Mouse (Mus musculus) kidney, postnatal 0 days (tissue): Measurements from ENCODE around the gene Gas2l1. TPM values are rescaled to one million over a fixed set of nuclear protein-coding genes. Genes with fewer than 3 reads are reported as not detected.
"Not testable (repeated sequence)": the region's sequence is repeated elsewhere in the genome, so short reads cannot be mapped to it uniquely, and the experiment has no call there.

Experiments
- ATAC-seq: fragments of 200-750 bp; cut with Nextera tagmentation; replicated peaks from 2 replicates; pipeline ENCODE4 v1.8.0; 2017; ENCODE audit warnings: low read depth, moderate number of reproducible peaks, moderate TSS enrichment, moderate library complexity; ENCODE audit not compliant: low FRiP score
- DNase-seq: peaks from one replicate; pipeline ENCODE4 v3.0.0-alpha.2; 2016; ENCODE audit warnings: low spot score
- H3K27ac ChIP-seq: fragments of 300-500 bp; sonication (generic); 2 replicates; pipeline ENCODE4 v1.5.1; 2014; ENCODE audit warnings: mild to moderate bottlenecking
- H3K27me3 ChIP-seq: fragments of 300-500 bp; sonication (generic); 2 replicates; pipeline ENCODE4 v1.6.1; 2014; ENCODE audit warnings: low read length, mixed read lengths; ENCODE audit not compliant: insufficient read depth
- H3K36me3 ChIP-seq: fragments of 300-500 bp; sonication (generic); 2 replicates; pipeline ENCODE4 v1.6.1; 2014; ENCODE audit warnings: low read length, mixed read lengths; ENCODE audit not compliant: insufficient read depth
- H3K4me1 ChIP-seq: fragments of 300-500 bp; sonication (generic); replicated peaks from 2 replicates; pipeline ENCODE4 v1.6.1; 2014; ENCODE audit warnings: antibody characterized with exemption, low read length, mixed read lengths; ENCODE audit not compliant: insufficient read depth
- H3K4me2 ChIP-seq: fragments of 300-500 bp; sonication (generic); 2 replicates; pipeline ENCODE4 v1.6.1; 2014; ENCODE audit warnings: mild to moderate bottlenecking, low read length, moderate library complexity, mixed read lengths
- H3K4me3 ChIP-seq: fragments of 300-500 bp; sonication (generic); replicated peaks from 2 replicates; pipeline ENCODE4 v1.5.1; 2014; ENCODE audit warnings: low read depth, low read length
- H3K9ac ChIP-seq: fragments of 300-500 bp; sonication (generic); 2 replicates; pipeline ENCODE4 v1.6.1; 2014; ENCODE audit warnings: low read depth, low read length
- H3K9me3 ChIP-seq: fragments of 300-500 bp; sonication (generic); replicated peaks from 2 replicates; pipeline ENCODE4 v1.6.1; 2016; ENCODE audit warnings: low read length, inconsistent platforms, mixed read lengths
- CTCF ChIP-seq: IDR thresholded peaks from 2 replicates; pipeline ENCODE4 v1.5.1; 2016; ENCODE audit warnings: antibody characterized with exemption, low read depth, mild to moderate bottlenecking, moderate library complexity
- WGBS: fragments of 180-500 bp; shearing (Covaris S2); extraction: QIAGEN DNeasy Blood & Tissue Kit; methylation state at CpG from one replicate; pipeline ENCODE4 v1.1.7; 2014; 5-methylcytosine and 5-hydroxymethylcytosine counted together
- polyA plus RNA-seq: library from polyadenylated mRNA; unstranded; fragments of >200 nt; fragmentation: Nextera tagmentation; extraction: Ambion mirVana; gene quantifications from 2 replicates; pipeline ENCODE4 v1.2.1, GENCODE M21; 2015

Gene Gas2l1
- polyA plus RNA-seq, 1 experiment from 2014 or later: 30.3 TPM

DNA sequence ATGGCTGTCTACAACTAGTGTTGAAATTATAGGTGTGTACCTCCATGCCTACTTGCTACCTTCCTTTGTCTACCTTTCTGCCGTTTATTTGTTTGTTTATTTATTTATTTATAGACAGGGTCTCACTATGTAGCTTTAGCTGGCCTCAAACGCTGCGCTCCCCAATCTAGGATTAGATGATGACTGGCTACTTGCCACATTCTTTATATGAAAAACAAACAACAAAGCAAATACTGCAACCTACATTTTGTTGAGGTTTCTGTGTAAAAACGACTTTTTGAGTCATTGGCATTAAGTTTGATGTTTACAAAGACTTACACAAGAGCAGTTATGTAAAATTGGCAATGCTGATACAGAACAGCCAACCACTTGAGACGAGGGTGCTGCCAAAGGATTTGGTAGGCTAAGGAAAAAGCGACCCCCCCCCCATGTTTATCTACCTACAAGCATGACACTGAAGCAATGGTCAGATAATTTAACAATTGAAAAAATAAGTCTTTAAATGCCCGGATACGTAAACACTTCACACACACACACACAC, 31.4 kb upstream of the Gas2l1 start:
- Histone ChIP-seq H3K4me3 (peak overlapping the region; percentile 98), H3K4me2 (peak overlapping the region; percentile 90), H3K27ac (no peak overlapping the region), H3K4me1 (peaks cover 13% of the 10 kb centered on the region), H3K9ac (no peak overlapping the region), H3K9me3 (no peaks in the 10 kb centered on the region), H3K36me3 (peaks cover 11% of the 10 kb centered on the region; the same call in 1 of the 2 replicates), H3K27me3 (no peaks in the 10 kb centered on the region)
- no peak for TF ChIP-seq CTCF
- no peak for ATAC-seq
- no peak for DNase-seq
- 43% methylated on average over 8 of the region's 8 CpGs for WGBS

DNA sequence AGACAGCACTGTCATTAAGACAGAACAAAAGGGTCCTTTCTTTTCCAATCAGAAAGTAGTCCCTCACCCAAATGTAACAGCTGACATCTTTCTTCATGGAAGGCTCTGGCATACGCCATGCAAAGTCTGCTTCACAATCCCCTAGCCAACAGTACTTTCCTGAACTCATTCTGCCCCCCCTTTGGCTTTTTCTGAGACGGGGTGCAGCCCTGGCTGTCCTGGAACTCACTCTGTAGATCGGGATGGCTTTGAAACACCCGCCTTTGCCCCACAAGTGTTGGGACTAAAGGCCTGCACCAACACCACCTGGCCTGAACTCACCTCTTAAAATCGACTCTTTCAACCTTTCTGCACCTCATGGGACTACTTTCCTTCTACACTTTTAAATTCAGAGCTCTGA, 30.8 kb upstream of the Gas2l1 start:
- ATAC-seq: no peak
- Histone ChIP-seq H3K27ac (no peak overlapping the region), H3K4me3 (no peak overlapping the region)

DNA sequence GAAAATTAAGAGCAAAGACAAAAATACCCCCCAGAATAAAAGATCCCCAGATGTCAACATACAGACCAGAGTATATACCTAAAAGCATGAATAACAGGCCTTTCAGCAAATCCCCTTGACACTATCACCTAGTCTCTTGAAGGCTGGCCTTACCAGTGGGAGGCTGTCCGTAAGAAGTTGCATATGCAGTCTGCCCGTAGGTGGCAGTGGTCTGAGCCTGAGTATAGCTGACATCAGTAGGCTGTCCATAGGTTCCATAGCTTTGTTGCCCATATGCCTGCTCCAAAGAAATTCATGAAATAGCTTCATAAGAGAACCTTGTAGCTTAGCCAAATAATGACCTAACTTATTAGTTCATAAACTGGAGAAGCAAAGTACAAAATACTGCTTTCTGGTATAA, 26.6 kb upstream of the Gas2l1 start:
- ATAC-seq (no peak), DNase-seq (peak; percentile 60)
- H3K9me3 ChIP-seq: no peaks in the 10 kb centered on the region
- peaks cover 48% of the 10 kb centered on the region for H3K36me3 ChIP-seq
- H3K4me2 ChIP-seq: no peak overlapping the region
- 34% methylated on average over 2 of the region's 2 CpGs for WGBS
- H3K4me3 ChIP-seq: no peak overlapping the region
- no peaks in the 10 kb centered on the region for H3K27me3 ChIP-seq
- no peak overlapping the region for H3K27ac ChIP-seq
- peaks cover 8% of the 10 kb centered on the region for H3K4me1 ChIP-seq
- peak; percentile 59 for TF ChIP-seq CTCF
- no peak overlapping the region for H3K9ac ChIP-seq

More for the DNA sequence above, 30.8 kb upstream of the Gas2l1 start:
- Histone ChIP-seq H3K9ac (no peak overlapping the region), H3K4me1 (peaks cover 12% of the 10 kb centered on the region), H3K27me3 (no peaks in the 10 kb centered on the region), H3K36me3 (peaks cover 18% of the 10 kb centered on the region), H3K4me2 (peak overlapping the region; percentile 19), H3K9me3 (no peaks in the 10 kb centered on the region)
- TF ChIP-seq CTCF: no peak
- DNase-seq: no peak
- WGBS: 69% methylated on average over 5 of the region's 5 CpGs

DNA sequence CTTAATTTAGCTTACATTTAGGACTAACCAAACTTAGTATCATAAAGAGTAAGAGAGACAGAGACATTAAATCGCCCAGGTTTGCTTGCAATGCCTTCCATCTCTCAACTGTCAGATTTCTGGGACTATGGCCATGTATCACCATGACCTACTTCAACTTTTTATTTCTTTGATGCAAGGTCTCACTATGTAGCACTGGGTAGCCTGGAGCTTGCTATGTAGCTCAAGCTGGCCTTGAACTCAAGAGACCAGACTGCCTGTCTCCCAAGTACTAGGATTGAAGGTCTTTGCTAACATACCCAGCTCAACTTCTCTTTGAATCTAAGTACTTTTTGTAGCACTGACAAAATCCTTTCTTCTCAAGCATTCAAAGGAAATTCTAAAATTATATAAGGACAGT, 24.0 kb upstream of the Gas2l1 start:
- Histone ChIP-seq H3K9me3 (no peaks in the 10 kb centered on the region), H3K4me3 (no peak overlapping the region), H3K27me3 (no peaks in the 10 kb centered on the region), H3K27ac (no peak overlapping the region), H3K4me1 (no peaks in the 10 kb centered on the region; the same call in 1 of the 2 replicates), H3K4me2 (no peak overlapping the region), H3K9ac (no peak overlapping the region), H3K36me3 (peaks cover 73% of the 10 kb centered on the region)
- no peak for TF ChIP-seq CTCF
- WGBS: 94% methylated on average over 1 of the region's 1 CpGs
- ATAC-seq: no peak
- no peak for DNase-seq

DNA sequence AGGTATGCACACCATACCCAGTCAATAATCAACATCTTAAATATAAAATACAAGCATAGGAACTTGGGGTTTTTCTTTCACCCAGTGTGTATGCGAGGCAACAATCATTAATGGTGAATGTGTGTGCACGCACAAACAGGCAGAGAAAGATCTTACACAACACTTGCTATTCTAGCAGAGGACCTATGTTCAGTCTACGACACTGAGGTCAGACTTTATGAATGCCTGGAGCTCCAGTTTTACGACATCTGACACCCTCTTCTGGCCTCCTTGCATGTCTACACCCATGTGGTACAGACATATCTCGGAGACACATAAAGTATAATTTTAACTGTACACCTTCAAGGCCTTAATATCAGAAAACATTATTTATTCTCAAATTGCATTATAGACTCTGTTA, 11.7 kb upstream of the Gas2l1 start:
- H3K36me3 ChIP-seq: peaks cover 54% of the 10 kb centered on the region
- not testable (repeated sequence) for DNase-seq, H3K9ac ChIP-seq, H3K27ac ChIP-seq, H3K4me3 ChIP-seq, H3K27me3 ChIP-seq, H3K4me1 ChIP-seq, H3K4me2 ChIP-seq, H3K9me3 ChIP-seq
- ATAC-seq: peak; percentile 27; the same call in 1 of the 2 replicates
- WGBS: 74% methylated on average over 4 of the region's 5 CpGs

DNA sequence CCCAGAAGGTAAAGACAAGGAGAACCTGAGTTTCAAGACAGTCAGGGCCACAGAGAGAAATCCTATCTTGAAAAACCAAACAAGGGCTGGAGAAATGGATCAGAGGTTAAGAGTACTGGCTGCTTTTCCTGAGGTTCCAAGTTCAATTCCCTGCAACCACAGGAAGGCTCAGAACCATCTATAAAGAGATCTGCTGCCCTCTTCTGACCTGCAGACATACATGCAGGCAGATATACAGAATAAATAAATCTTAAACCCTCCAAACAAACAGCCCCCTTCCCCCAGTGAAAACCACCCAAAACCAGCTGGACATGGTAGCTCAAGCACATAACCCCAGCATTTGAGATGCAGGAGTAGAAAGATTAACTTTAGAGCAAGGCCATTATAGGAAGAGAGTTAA, 10.6 kb upstream of the Gas2l1 start:
- H3K9ac ChIP-seq: no peak overlapping the region
- no peak overlapping the region for H3K27ac ChIP-seq
- ATAC-seq (no peak), DNase-seq (no peak)
- no peaks in the 10 kb centered on the region for H3K9me3 ChIP-seq
- no peak overlapping the region for H3K4me2 ChIP-seq
- TF ChIP-seq CTCF: peak; percentile 39; the same call in 1 of the 2 replicates
- H3K36me3 ChIP-seq: peaks cover 59% of the 10 kb centered on the region
- no peaks in the 10 kb centered on the region for H3K4me1 ChIP-seq
- no peak overlapping the region for H3K4me3 ChIP-seq
- H3K27me3 ChIP-seq: no peaks in the 10 kb centered on the region

DNA sequence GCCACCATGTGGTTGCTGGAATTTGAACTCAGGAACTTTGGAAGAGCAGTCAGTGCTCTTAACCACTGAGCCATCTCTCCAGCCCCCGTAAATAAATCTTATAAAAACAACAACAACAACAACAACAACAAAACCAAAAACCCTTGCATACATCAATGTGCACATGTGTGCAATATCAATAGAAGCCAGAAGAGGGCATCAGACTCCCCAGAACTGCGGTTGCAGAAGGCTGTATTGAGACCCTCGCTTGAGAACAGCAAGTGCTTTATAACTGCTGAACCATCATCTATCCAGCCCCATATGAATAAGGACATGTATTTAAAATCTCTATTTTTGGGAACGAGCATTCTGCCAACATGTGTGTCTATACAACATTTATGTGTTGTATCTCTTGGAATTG, 9.8 kb upstream of the Gas2l1 start:
- no peak overlapping the region for H3K27ac ChIP-seq
- H3K9me3 ChIP-seq: no peaks in the 10 kb centered on the region
- H3K36me3 ChIP-seq: peaks cover 61% of the 10 kb centered on the region
- H3K4me2 ChIP-seq: no peak overlapping the region
- DNase-seq (peak; percentile 55), ATAC-seq (no peak)
- no peak overlapping the region for H3K4me3 ChIP-seq
- H3K9ac ChIP-seq: no peak overlapping the region
- 71% methylated on average over 4 of the region's 4 CpGs for WGBS
- no peaks in the 10 kb centered on the region for H3K4me1 ChIP-seq
- no peaks in the 10 kb centered on the region for H3K27me3 ChIP-seq
- peak; percentile 67 for TF ChIP-seq CTCF
